Mouse (Mus musculus) cerebellum, adult 2 months (tissue): ENCODE measurements around the gene Vmn1r4. TPM values are rescaled to one million over a fixed set of nuclear protein-coding genes. Genes with fewer than 3 reads are reported as not detected.

Experiments
- DNase-seq, 2 experiments: peaks; one replicate each; pipeline ENCODE4 v3.0.0; 2021
- H3K27ac ChIP-seq: fragments of 200-500 bp; 2 replicates; pipeline ENCODE4 v1.5.1; 2012; ENCODE audit warnings: low read length, control low read depth, inconsistent platforms; ENCODE audit not compliant: insufficient read depth
- H3K27me3 ChIP-seq: fragments of 200-500 bp; 2 replicates; pipeline ENCODE4 v1.6.1; 2012; ENCODE audit warnings: inconsistent platforms, mild to moderate bottlenecking, low read length, moderate library complexity; ENCODE audit not compliant: control insufficient read depth, insufficient read depth
- H3K4me1 ChIP-seq: fragments of 200-500 bp; 2 replicates; pipeline ENCODE4 v1.6.1; 2011; ENCODE audit warnings: low read length; ENCODE audit not compliant: control insufficient read depth, insufficient read depth
- H3K4me3 ChIP-seq: fragments of 200-500 bp; replicated peaks from 2 replicates; pipeline ENCODE3; 2011; ENCODE audit warnings: mild to moderate bottlenecking, low read depth, low read length, control low read depth; ENCODE audit not compliant: insufficient read depth
- CTCF ChIP-seq: fragments of 200-500 bp; IDR thresholded peaks from 2 replicates; pipeline ENCODE4 v1.5.1; 2011; ENCODE audit warnings: low read depth, mild to moderate bottlenecking, control low read depth, low read length, moderate library complexity, borderline replicate concordance; ENCODE audit not compliant: insufficient read depth
- POLR2A ChIP-seq: fragments of 200-500 bp; IDR thresholded peaks from 2 replicates; pipeline ENCODE4 v1.6.1; 2011; ENCODE audit warnings: low read length, control low read depth, borderline replicate concordance; ENCODE audit not compliant: insufficient read depth
- WGBS: fragments of 180-500 bp; shearing (Covaris S2); methylation state at CpG from one replicate; pipeline ENCODE4 v1.1.7; 2018; 5-methylcytosine and 5-hydroxymethylcytosine counted together
- polyA plus RNA-seq: library from polyadenylated mRNA; depleted of rRNA; stranded (reverse); fragments of >200 nt; gene quantifications from 2 replicates; pipeline ENCODE4 v1.2.3, GENCODE M21; 2012; rRNA removed

Vmn1r4 gene
- polyA plus RNA-seq, 1 experiment, result 0.59 TPM

GRCm38 (mm10) chr6:56996943-56997342 lies 73.1 kb downstream of the Vmn1r4 start, which contains the start of gene Vmn1r6:
Gene Vmn1r6 (plus strand): TSS chr6:56997243.
- no peak for DNase-seq
- no peaks in the 10 kb centered on the region for H3K4me1 ChIP-seq
- TF ChIP-seq CTCF, result no peak
- TF ChIP-seq POLR2A, result no peak
- H3K27ac ChIP-seq, result no peak within 1 kb of the TSS
- no peaks in the 10 kb centered on the region for H3K27me3 ChIP-seq
- H3K4me3 ChIP-seq, result no peak within 1 kb of the TSS
- WGBS, result 79% methylated on average over 2 of the region's 2 CpGs

Other genes with a start within 250 kb of the Vmn1r4 start
- 25.7 and 28.4 TPM in 2 replicates for gene Lsm5, start 219.3 kb upstream of the Vmn1r4 start, polyA plus RNA-seq
- 20.8 and 21.2 TPM in 2 replicates for gene Avl9, start 209.1 kb upstream of the Vmn1r4 start, polyA plus RNA-seq
- gene Kbtbd2, start 126.2 kb upstream of the Vmn1r4 start, polyA plus RNA-seq, result 34.4 and 35.6 TPM in 2 replicates
- 19.3 and 19.7 TPM in 2 replicates for gene Fkbp9, start 92.0 kb upstream of the Vmn1r4 start, polyA plus RNA-seq
- 38.8 and 47.7 TPM in 2 replicates for gene Nt5c3, start 83 bp upstream of the Vmn1r4 start, polyA plus RNA-seq
- gene Vmn1r5, start 46.3 kb downstream of the Vmn1r4 start, polyA plus RNA-seq, result not detected in 2 replicates
- gene Vmn1r6, start 73.2 kb downstream of the Vmn1r4 start, polyA plus RNA-seq, result not detected in 2 replicates
- not detected in 2 replicates for gene Vmn1r7, start 101.3 kb downstream of the Vmn1r4 start, polyA plus RNA-seq
- gene Vmn1r8, start 108.3 kb downstream of the Vmn1r4 start, polyA plus RNA-seq, result not detected in 2 replicates
- not detected in 2 replicates for gene Vmn1r9, start 142.8 kb downstream of the Vmn1r4 start, polyA plus RNA-seq
- not detected in 2 replicates for gene Vmn1r10, start 185.4 kb downstream of the Vmn1r4 start, polyA plus RNA-seq
- not detected in 2 replicates for gene Vmn1r11, start 209.4 kb downstream of the Vmn1r4 start, polyA plus RNA-seq
- not detected in 2 replicates for gene Vmn1r12, start 232.9 kb downstream of the Vmn1r4 start, polyA plus RNA-seq